Mouse (Mus musculus) forebrain, postnatal 0 days (tissue): ENCODE data around the gene Cmya5. TPM values are rescaled to one million over a fixed set of nuclear protein-coding genes. Genes with fewer than 3 reads are reported as not detected.
A peak's percentile ranks its signal among the peaks of the same experiment; 100 is the strongest.

ENCODE experiments used
- ATAC-seq: fragments of 200-750 bp; cut with Nextera tagmentation; 2 replicates; pipeline ENCODE4 v1.8.0; 2017; ENCODE audit warnings: mild to moderate bottlenecking, moderate library complexity
- DNase-seq: peaks from one replicate; pipeline ENCODE4 v3.0.0-alpha.2; 2015
- H3K27ac ChIP-seq: fragments of 300-500 bp; sonication (generic); 2 replicates; pipeline ENCODE4 v1.5.1; 2014; ENCODE audit warnings: low read depth, mild to moderate bottlenecking, antibody characterized with exemption, low read length, moderate library complexity, mixed read lengths
- H3K27me3 ChIP-seq: fragments of 300-500 bp; sonication (generic); 2 replicates; pipeline ENCODE4 v1.6.1; 2014; ENCODE audit warnings: mild to moderate bottlenecking, low read length, mixed read lengths; ENCODE audit not compliant: insufficient read depth
- H3K36me3 ChIP-seq: fragments of 300-500 bp; sonication (generic); 2 replicates; pipeline ENCODE4 v1.6.1; 2014; ENCODE audit warnings: mild to moderate bottlenecking, moderate library complexity; ENCODE audit not compliant: insufficient read depth
- H3K4me1 ChIP-seq: fragments of 300-500 bp; sonication (generic); 2 replicates; pipeline ENCODE4 v1.6.1; 2014; ENCODE audit warnings: antibody characterized with exemption; ENCODE audit not compliant: insufficient read depth
- H3K4me2 ChIP-seq: fragments of 300-500 bp; sonication (generic); 2 replicates; pipeline ENCODE4 v1.6.1; 2014; ENCODE audit warnings: low read depth, mild to moderate bottlenecking, moderate library complexity
- H3K4me3 ChIP-seq: fragments of 300-500 bp; sonication (generic); 2 replicates; pipeline ENCODE4 v1.5.1; 2014; ENCODE audit warnings: low read depth, low read length, mixed read lengths
- H3K9ac ChIP-seq: fragments of 300-500 bp; sonication (generic); 2 replicates; pipeline ENCODE4 v1.6.1; 2014; ENCODE audit warnings: mild to moderate bottlenecking
- H3K9me3 ChIP-seq: fragments of 300-500 bp; sonication (generic); 2 replicates; pipeline ENCODE4 v1.6.1; 2016; ENCODE audit warnings: low read length
- CTCF ChIP-seq: sonication (generic); IDR thresholded peaks from 2 replicates; pipeline ENCODE4 v1.5.1; 2016; ENCODE audit warnings: antibody characterized with exemption, control low read depth, low read depth
- WGBS: fragments of 180-500 bp; shearing (Covaris S2); extraction: QIAGEN DNeasy Blood & Tissue Kit; methylation state at CpG from one replicate; pipeline ENCODE4 v1.1.7; 2014; 5-methylcytosine and 5-hydroxymethylcytosine counted together
- polyA plus RNA-seq: library from polyadenylated mRNA; unstranded; fragments of >200 nt; fragmentation: Nextera tagmentation; extraction: Ambion mirVana; gene quantifications from 2 replicates; pipeline ENCODE4 v1.2.1, GENCODE M21; 2015
- total RNA-seq: library from RNA; depleted of rRNA; stranded (reverse); fragments of >200 nt; gene quantifications from 2 replicates; pipeline ENCODE4 v1.2.3, GENCODE M21; 2014

Cmya5 gene
- total and polyA plus RNA-seq, 2 experiments from 2014 or later: 0.15 to 0.52 TPM

DNA sequence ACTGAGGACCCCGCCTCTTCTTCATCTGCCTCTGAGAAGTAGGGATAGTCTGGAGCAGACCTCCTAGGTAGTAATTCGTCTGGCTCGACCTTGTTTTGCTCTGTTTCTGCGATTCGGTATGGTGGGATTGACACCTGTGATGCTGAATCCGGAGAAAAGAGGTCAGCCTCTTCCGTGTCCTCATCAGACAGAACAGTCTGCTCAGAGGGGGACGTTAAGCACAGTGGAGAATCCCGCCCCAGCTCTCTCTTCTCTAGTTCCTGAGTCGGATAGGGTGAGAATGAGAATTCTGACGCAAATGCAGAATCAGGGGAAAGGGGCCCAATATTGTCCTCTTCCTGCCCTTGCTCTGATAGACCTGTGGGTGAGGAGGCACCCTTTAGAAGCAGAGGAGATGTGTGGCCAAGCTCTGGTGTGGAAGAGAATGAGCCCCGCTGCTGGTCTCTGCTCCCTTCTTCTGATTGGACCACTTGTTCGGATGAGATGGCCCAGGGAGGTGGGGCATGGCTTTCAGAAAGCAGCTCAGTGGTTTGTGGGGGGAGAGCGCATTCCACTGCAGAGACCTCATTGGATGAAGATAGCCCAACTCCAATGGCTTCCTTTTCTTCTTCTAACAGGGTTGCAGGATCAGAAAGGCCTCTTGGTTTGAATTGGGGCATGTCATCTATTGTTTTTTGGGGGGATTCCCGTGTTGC lies 49.3 kb downstream of the Cmya5 start:
- H3K4me1 ChIP-seq: no peaks in the 10 kb centered on the region
- no peaks in the 10 kb centered on the region for H3K27me3 ChIP-seq
- ATAC-seq: no peak
- WGBS: 93% methylated on average over 15 of the region's 15 CpGs
- H3K9ac ChIP-seq: no peak overlapping the region
- no peak overlapping the region for H3K4me3 ChIP-seq
- H3K4me2 ChIP-seq: no peak overlapping the region
- no peaks in the 10 kb centered on the region for H3K36me3 ChIP-seq
- no peak for TF ChIP-seq CTCF
- H3K27ac ChIP-seq: no peak overlapping the region
- no peak for DNase-seq
- no peaks in the 10 kb centered on the region for H3K9me3 ChIP-seq

DNA sequence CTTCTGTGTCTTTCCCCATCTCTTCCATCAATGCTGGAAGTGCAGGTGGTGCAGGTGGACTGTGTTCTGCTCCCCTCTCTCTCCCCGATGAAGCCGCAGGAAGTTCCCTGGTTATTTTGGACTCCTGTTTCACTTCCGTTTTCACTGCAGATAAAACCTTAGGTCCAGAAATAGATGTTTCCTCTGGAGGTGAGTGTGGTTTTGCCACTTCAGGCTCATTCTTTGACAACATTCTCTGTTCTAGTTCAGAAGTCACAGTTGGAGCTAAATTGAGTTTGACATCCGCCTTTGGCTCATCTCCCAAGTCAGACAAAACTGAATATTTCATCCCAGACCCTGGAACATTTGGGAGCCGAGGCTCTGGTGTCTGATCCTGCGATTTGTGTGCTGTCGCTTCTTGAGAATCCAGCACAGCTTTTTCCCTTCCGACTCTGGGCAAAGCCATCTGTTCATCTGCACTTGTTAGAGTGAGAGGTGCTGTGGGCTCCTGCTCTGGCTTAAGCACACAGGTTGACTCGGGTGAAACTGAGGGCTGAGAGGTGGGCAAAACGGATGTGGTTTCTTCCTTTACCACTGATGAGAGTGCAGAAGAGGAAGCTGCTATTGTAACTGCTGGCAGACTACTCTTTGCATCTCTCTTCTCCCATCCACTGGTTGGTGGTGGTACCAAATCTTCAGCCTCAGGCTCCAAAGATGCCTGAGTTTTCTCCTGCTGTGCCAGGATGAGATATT lies 50.2 kb downstream of the Cmya5 start:
- H3K4me3 ChIP-seq: no peak overlapping the region
- H3K36me3 ChIP-seq: no peaks in the 10 kb centered on the region
- H3K4me2 ChIP-seq: no peak overlapping the region
- H3K9ac ChIP-seq: no peak overlapping the region
- TF ChIP-seq CTCF: no peak
- no peak overlapping the region for H3K27ac ChIP-seq
- H3K27me3 ChIP-seq: no peaks in the 10 kb centered on the region
- WGBS: 72% methylated on average over 10 of the region's 10 CpGs
- ATAC-seq (peak; percentile 32), DNase-seq (peak; percentile 51)
- no peaks in the 10 kb centered on the region for H3K9me3 ChIP-seq
- H3K4me1 ChIP-seq: no peaks in the 10 kb centered on the region

DNA sequence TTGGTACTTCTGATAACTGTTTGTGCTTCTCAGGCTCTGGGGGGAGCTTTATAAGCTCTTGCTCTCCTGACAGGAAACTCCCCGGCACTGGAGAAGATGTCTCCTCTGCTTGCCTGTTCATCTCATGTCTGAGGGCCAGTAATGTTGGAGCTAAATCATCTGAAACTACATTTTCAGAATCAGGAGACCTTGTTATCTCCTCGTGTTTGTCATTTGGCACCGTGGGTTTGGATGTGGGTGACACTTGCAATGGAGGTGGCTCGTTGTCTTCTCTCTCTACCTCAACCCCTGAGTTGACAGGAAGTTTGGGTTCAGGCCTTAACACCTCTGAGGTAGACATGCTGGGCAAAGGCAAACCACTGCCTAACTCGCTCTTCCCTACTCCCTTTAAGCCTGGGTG lies 50.8 kb downstream of the Cmya5 start:
- H3K9me3 ChIP-seq: no peaks in the 10 kb centered on the region
- H3K9ac ChIP-seq: no peak overlapping the region
- ATAC-seq (no peak), DNase-seq (no peak)
- no peak overlapping the region for H3K4me2 ChIP-seq
- H3K4me1 ChIP-seq: no peaks in the 10 kb centered on the region
- H3K27me3 ChIP-seq: no peaks in the 10 kb centered on the region
- no peak for TF ChIP-seq CTCF
- 85% methylated on average over 5 of the region's 5 CpGs for WGBS
- no peak overlapping the region for H3K27ac ChIP-seq
- no peak overlapping the region for H3K4me3 ChIP-seq
- H3K36me3 ChIP-seq: no peaks in the 10 kb centered on the region

DNA sequence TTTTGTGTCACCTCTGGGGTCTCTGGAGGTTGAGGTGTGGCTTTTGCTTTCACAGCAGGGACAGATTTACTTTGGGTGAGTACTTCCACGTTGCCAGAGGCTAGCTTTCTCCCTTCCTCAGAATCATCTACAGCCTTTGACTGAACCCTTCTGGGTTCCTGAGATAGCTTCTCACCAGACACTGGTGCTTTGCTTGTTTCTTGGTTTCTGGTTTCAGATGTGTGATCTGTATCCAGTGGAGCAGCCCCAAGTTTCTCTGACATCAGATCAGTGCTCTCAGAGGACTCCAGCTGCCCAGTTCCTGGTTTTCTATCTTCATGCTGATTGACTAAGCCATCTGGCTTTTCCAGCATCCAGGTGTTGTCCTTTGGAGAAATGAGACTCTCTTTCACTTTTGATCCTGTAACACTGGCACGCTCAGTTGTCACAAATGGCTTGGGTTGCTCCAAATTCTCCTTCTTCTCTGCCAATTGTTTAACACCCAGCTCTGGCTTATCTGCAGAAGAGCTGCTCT lies 51.6 kb downstream of the Cmya5 start:
- Histone ChIP-seq H3K9me3 (no peaks in the 10 kb centered on the region), H3K4me2 (no peak overlapping the region), H3K36me3 (no peaks in the 10 kb centered on the region), H3K9ac (no peak overlapping the region), H3K4me1 (no peaks in the 10 kb centered on the region), H3K4me3 (no peak overlapping the region), H3K27me3 (no peaks in the 10 kb centered on the region), H3K27ac (no peak overlapping the region)
- 69% methylated on average over 2 of the region's 2 CpGs for WGBS
- DNase-seq: no peak
- no peak for TF ChIP-seq CTCF
- ATAC-seq: no peak

DNA sequence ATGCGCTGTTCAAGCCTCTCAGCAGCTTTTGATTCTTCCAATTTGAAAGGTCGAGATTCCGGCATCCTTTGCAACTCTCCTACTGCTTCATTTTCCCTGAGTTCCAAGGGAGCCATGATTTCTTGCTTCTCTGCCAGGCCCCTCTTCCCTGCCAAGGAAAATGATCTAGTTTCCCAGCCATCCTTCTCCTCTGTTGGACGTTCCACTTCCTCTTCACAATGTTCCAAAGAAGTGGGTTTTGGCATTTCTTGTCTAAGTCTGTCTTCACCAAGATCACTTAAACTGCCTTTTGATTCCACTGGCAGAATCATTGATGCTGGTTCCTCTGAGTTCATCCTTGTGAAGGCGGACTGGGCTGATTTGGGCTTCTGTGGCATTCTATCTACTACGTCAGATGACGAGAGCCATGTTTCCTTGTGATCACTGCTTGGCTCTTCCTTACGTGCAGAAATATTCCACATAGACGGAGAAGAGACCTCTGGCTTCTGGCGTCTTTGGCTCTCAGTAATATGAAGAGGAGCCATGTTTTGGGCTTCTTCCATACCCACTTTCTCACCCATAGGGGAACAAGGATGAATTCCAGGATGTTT lies 52.6 kb downstream of the Cmya5 start:
- ATAC-seq: peak; percentile 85

DNA sequence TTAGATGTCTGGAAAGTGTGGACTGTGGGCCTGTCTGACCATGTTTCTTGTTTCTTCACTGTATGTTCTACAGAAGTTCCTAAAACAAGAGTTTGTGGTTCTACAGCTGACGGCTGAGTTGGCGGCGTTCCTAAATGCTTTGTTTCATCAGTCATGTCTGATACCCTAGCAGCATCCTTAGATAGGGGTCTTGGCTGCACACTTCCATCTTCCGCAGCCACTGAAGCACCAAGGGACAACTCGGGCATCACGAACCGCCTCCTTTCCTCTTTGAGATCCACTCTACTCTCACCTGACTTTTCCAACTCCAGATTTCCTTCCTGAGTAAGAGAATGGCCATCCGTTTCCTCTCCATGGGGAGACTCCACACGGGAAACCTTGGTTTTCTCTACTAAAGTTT lies 53.3 kb downstream of the Cmya5 start:
- H3K27me3 ChIP-seq: no peaks in the 10 kb centered on the region
- H3K27ac ChIP-seq: no peak overlapping the region
- H3K4me1 ChIP-seq: no peaks in the 10 kb centered on the region
- no peaks in the 10 kb centered on the region for H3K36me3 ChIP-seq
- no peak for DNase-seq
- no peak for TF ChIP-seq CTCF
- no peak overlapping the region for H3K4me3 ChIP-seq
- H3K9me3 ChIP-seq: no peaks in the 10 kb centered on the region
- 93% methylated on average over 9 of the region's 9 CpGs for WGBS
- H3K9ac ChIP-seq: no peak overlapping the region
- ATAC-seq: no peak
- no peak overlapping the region for H3K4me2 ChIP-seq

More for the DNA sequence above, 52.6 kb downstream of the Cmya5 start:
- WGBS: 86% methylated on average over 10 of the region's 10 CpGs
- Histone ChIP-seq H3K9ac (no peak overlapping the region), H3K9me3 (no peaks in the 10 kb centered on the region), H3K4me3 (no peak overlapping the region), H3K4me2 (no peak overlapping the region), H3K36me3 (no peaks in the 10 kb centered on the region), H3K4me1 (no peaks in the 10 kb centered on the region), H3K27ac (no peak overlapping the region), H3K27me3 (no peaks in the 10 kb centered on the region)
- peak; percentile 61 for DNase-seq
- TF ChIP-seq CTCF: no peak

DNA sequence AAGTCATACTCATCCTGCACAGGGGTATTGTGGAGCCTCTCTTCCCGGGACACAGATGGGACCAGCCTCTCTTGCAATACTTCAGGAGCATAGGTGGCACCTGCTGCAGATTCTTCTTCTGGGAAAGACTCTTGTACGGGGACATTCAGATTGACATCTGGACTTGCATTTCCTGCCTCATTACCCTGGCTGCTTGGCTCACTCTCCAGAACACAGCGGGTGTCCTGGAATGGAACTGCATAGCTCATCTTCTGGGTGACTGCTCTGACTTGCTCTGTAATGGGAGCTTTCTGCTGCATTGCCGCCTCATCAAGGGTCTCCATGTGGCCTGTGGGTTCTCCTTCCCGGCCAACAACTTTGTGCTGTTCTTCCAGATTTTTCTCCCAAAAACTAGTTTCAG lies 55.0 kb downstream of the Cmya5 start:
- H3K9me3 ChIP-seq: no peaks in the 10 kb centered on the region
- H3K4me2 ChIP-seq: no peak overlapping the region
- H3K27ac ChIP-seq: no peak overlapping the region
- DNase-seq (no peak), ATAC-seq (no peak)
- WGBS: 69% methylated on average over 5 of the region's 5 CpGs
- H3K9ac ChIP-seq: no peak overlapping the region
- no peaks in the 10 kb centered on the region for H3K36me3 ChIP-seq
- no peak overlapping the region for H3K4me3 ChIP-seq
- no peak for TF ChIP-seq CTCF
- no peaks in the 10 kb centered on the region for H3K27me3 ChIP-seq
- H3K4me1 ChIP-seq: no peaks in the 10 kb centered on the region
